Mouse (Mus musculus): ENCODE measurements at regions not wholly inside any gene's neighbourhood (a gene's known extent, or its start where the extent isn't known, plus 50 kb on each side); places are given as distances from the start of the nearest gene placed in this dataset.

DNA sequence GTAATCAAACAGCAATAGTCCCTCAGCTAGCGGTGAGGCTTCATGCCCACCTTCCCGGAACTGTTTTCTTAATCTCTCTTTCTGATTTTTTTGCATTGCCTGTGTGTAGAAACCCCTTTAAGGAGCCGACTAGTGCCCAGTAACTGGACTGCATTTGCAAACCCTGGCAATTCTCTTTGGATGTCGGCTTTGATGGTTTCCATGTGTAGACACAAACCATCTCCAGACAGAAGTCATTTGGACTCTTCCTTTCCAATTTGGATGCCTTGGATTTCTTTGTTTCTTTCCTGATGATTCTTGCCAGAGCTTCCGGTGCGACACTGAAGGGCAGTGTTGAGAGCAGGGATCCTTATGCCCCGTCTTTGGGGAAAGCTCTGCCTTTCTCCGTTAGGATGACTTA, 153.0 kb downstream of the Slc38a4 start:
- TF ChIP-seq CTCF (IDR thresholded peaks at IDR 0.05; ENCODE audit: extremely low read depth, insufficient read depth, low read length) (no peak), POLR2A (IDR thresholded peaks at IDR 0.05; ENCODE audit: extremely low read depth, insufficient read depth, low read length) (no peak)
